Mouse (Mus musculus) layer of hippocampus, adult 2 months (tissue): ENCODE measurements around the gene Gfod2. TPM values are rescaled to one million over a fixed set of nuclear protein-coding genes. Genes with fewer than 3 reads are reported as not detected.

Experiments used
- DNase-seq, 2 experiments: peaks; one replicate each; pipeline ENCODE4 v3.0.0; 2022; ENCODE audit warnings: low spot score in 2 of 2
- H3K27ac ChIP-seq: fragments of 200-600 bp; 2 replicates; pipeline ENCODE4 v1.8.1; 2022
- H3K4me3 ChIP-seq: fragments of 200-600 bp; 2 replicates; pipeline ENCODE4 v1.8.1; 2022; ENCODE audit warnings: mild to moderate bottlenecking
- CTCF ChIP-seq: fragments of 200-600 bp; conservative IDR thresholded peaks from 2 replicates; pipeline ENCODE4 v1.8.1; 2022; ENCODE audit warnings: antibody characterized with exemption, mild to moderate bottlenecking, moderate library complexity
- total RNA-seq, 2 experiments: library from RNA; stranded (reverse); gene quantifications; 2 replicates each; pipeline ENCODE4 v1.2.3; 2021

Gene Gfod2
- total RNA-seq, 2 experiments from 2014 or later = 18.2 to 22.8 TPM

DNA sequence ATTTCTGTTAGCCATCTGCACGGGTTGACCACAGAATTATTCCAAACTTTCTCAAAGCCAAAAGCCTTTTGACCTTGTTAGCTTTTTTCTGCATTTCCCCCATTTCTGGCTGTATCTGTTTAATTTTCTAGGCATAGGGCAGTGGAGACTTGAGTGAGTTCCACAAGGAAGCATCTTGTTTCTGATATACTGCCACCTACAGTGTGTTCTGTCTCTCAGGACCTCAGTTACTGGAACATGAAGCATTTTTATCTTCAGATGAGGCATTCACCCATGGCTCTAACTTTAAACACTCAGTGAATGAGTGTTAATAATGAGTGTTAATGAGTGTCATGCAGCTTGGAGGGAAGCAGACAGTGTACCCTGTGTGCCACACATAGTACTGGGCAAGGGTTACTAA lies 80.6 kb downstream of the Gfod2 start:
- peak; percentile 69 for TF ChIP-seq CTCF
- no peak for DNase-seq
- no peak overlapping the region for H3K27ac ChIP-seq
- no peak overlapping the region for H3K4me3 ChIP-seq

Other genes starting within 250 kb of the Gfod2 start
- not detected for gene Hsd11b2, start 239.9 kb downstream of the Gfod2 start, total RNA-seq
- gene Atp6v0d1, start 192.6 kb downstream of the Gfod2 start, total RNA-seq = 100 to 1,000 TPM; 278 to 305 TPM
- 10 to 100 TPM; 88.7 to 94.8 TPM for gene Ripor1, start 153.4 kb downstream of the Gfod2 start, total RNA-seq
- 10 to 100 TPM; 70.4 to 82.6 TPM for gene Ctcf, start 122.1 kb downstream of the Gfod2 start, total RNA-seq
- not detected for gene Agrp, start 121.3 kb downstream of the Gfod2 start, total RNA-seq
- gene Carmil2, start 72.4 kb downstream of the Gfod2 start, total RNA-seq = 10 to 100 TPM; 71.1 to 76.9 TPM
- gene Acd, start 57.6 kb downstream of the Gfod2 start, total RNA-seq = 10 to 100 TPM; 41.1 to 41.5 TPM
- 10 to 100 TPM; 32.7 to 35.4 TPM for gene Pard6a, start 57.5 kb downstream of the Gfod2 start, total RNA-seq
- gene 4933405L10Rik, start 51.0 kb downstream of the Gfod2 start, total RNA-seq = under 1 TPM in 1 of 2 experiments, not detected in 1; 0.84 TPM
- gene Enkd1, start 50.5 kb downstream of the Gfod2 start, total RNA-seq = 10 to 100 TPM in 1 of 2 experiments, 1 to 10 TPM in 1; 8.1 to 10.8 TPM
- gene Ranbp10, start 68.7 kb upstream of the Gfod2 start, total RNA-seq = 10 to 100 TPM; 25.1 to 27.3 TPM
- under 1 TPM; 0.22 to 0.28 TPM for gene Tsnaxip1, start 69.1 kb upstream of the Gfod2 start, total RNA-seq
- 10 to 100 TPM; 14.6 to 16.0 TPM for gene Cenpt, start 94.6 kb upstream of the Gfod2 start, total RNA-seq
- 10 to 100 TPM; 37.2 to 38.9 TPM for gene Thap11, start 96.5 kb upstream of the Gfod2 start, total RNA-seq
- 10 to 100 TPM; 33.5 to 40.8 TPM for gene Nutf2, start 101.9 kb upstream of the Gfod2 start, total RNA-seq
- gene Edc4, start 122.2 kb upstream of the Gfod2 start, total RNA-seq = 10 to 100 TPM; 69.0 to 70.4 TPM
- 1 to 10 TPM; 2.4 TPM for gene Nrn1l, start 134.9 kb upstream of the Gfod2 start, total RNA-seq
- gene Pskh1, start 141.8 kb upstream of the Gfod2 start, total RNA-seq = 1 to 10 TPM; 8.0 to 9.9 TPM
- gene Ctrl, start 175.2 kb upstream of the Gfod2 start, total RNA-seq = 1 to 10 TPM; 1.4 to 1.5 TPM
- gene Psmb10, start 179.8 kb upstream of the Gfod2 start, total RNA-seq = 10 to 100 TPM; 53.0 to 61.6 TPM
- gene Lcat, start 184.7 kb upstream of the Gfod2 start, total RNA-seq = 10 to 100 TPM; 37.6 to 40.6 TPM
- 10 to 100 TPM; 19.4 to 26.6 TPM for gene Slc12a4, start 207.4 kb upstream of the Gfod2 start, total RNA-seq
- not detected for gene Dpep3, start 220.8 kb upstream of the Gfod2 start, total RNA-seq
- 10 to 100 TPM; 21.0 TPM for gene Dus2, start 232.7 kb upstream of the Gfod2 start, total RNA-seq
- gene Dpep2nb, start 247.3 kb upstream of the Gfod2 start, total RNA-seq = not detected